Mouse (Mus musculus) spleen, adult 2 months (tissue): ENCODE measurements around the gene Ppm1e.

Experiments
- CTCF ChIP-seq: fragments of 200-500 bp; IDR thresholded peaks from 2 replicates; pipeline ENCODE4 v1.5.1; 2011; ENCODE audit warnings: mild to moderate bottlenecking, inconsistent platforms; ENCODE audit not compliant: insufficient read depth, insufficient read length, insufficient replicate concordance; ENCODE audit errors: extremely low read depth
- POLR2A ChIP-seq: fragments of 200-500 bp; IDR thresholded peaks from 2 replicates; pipeline ENCODE4 v1.6.1; 2011; ENCODE audit warnings: low read depth, low read length, inconsistent platforms

DNA sequence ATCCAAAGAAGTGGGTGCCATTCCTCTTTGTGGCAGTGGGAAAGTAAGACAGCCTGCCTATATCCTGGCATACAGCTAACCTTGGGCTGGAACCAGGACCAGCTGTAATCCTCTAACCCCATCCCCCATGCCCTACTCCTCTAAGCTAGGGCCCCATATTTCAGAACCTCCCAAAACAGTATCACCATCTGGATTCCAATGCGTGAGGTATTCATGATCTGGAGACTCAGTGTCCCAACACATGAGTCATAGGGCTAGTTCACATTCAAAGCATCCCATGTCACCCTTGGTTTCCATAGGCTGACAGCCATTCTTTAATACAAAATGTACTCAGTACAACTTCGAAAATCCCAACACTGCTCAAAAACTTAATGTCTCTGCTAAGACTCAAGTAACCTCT lies 63.2 kb downstream of the Ppm1e start:
- TF ChIP-seq CTCF (no peak), POLR2A (no peak)
